Mouse (Mus musculus) neural tube, embryonic 14.5 days (tissue): ENCODE data around the gene Naga. TPM values are rescaled to one million over a fixed set of nuclear protein-coding genes. Genes with fewer than 3 reads are reported as not detected.

Experiments
- ATAC-seq: fragments of 200-750 bp; cut with Nextera tagmentation; 2 replicates; pipeline ENCODE4 v1.8.0; 2017; ENCODE audit warnings: low read depth, mild to moderate bottlenecking, moderate TSS enrichment, moderate library complexity
- H3K27ac ChIP-seq: fragments of 300-500 bp; sonication (generic); 2 replicates; pipeline ENCODE4 v1.5.1; 2014; ENCODE audit warnings: low read depth, mild to moderate bottlenecking, control low read depth, low read length, moderate library complexity, mixed read lengths
- H3K27me3 ChIP-seq: fragments of 300-500 bp; sonication (generic); 2 replicates; pipeline ENCODE4 v1.6.1; 2014; ENCODE audit warnings: low read length; ENCODE audit not compliant: control insufficient read depth, insufficient read depth
- H3K36me3 ChIP-seq: fragments of 300-500 bp; sonication (generic); 2 replicates; pipeline ENCODE4 v1.6.1; 2014; ENCODE audit warnings: low read length, mixed read lengths; ENCODE audit not compliant: control insufficient read depth, insufficient read depth
- H3K4me1 ChIP-seq: fragments of 300-500 bp; sonication (generic); 2 replicates; pipeline ENCODE4 v1.6.1; 2014; ENCODE audit warnings: low read length; ENCODE audit not compliant: control insufficient read depth, insufficient read depth
- H3K4me2 ChIP-seq: fragments of 300-500 bp; sonication (generic); 2 replicates; pipeline ENCODE4 v1.6.1; 2014; ENCODE audit warnings: mild to moderate bottlenecking, low read depth, low read length, control low read depth
- H3K4me3 ChIP-seq: fragments of 300-500 bp; sonication (generic); 2 replicates; pipeline ENCODE4 v1.5.1; 2014; ENCODE audit warnings: low read depth, low read length, control low read depth, mixed read lengths
- H3K9ac ChIP-seq: fragments of 300-500 bp; sonication (generic); replicated peaks from 2 replicates; pipeline ENCODE4 v1.6.1; 2014; ENCODE audit warnings: low read depth, mild to moderate bottlenecking, control low read depth, low read length, mixed read lengths
- H3K9me3 ChIP-seq: fragments of 300-500 bp; sonication (generic); 2 replicates; pipeline ENCODE4 v1.6.1; 2016; ENCODE audit warnings: low read length; ENCODE audit not compliant: control insufficient read depth
- WGBS: fragments of 180-500 bp; shearing (Covaris S2); extraction: QIAGEN DNeasy Blood & Tissue Kit; methylation state at CpG from one replicate; pipeline ENCODE4 v1.1.7; 2014; 5-methylcytosine and 5-hydroxymethylcytosine counted together
- polyA plus RNA-seq: library from polyadenylated mRNA; unstranded; fragments of >200 nt; fragmentation: Nextera tagmentation; extraction: Ambion mirVana; gene quantifications from 2 replicates; pipeline ENCODE4 v1.2.1, GENCODE M21; 2014

Gene Naga
- polyA plus RNA-seq, 1 experiment from 2014 or later = 34.9 TPM

GRCm38 (mm10) chr15:82362234-82362633, 23.5 kb upstream of the Naga start:
- H3K27me3 ChIP-seq = no peaks in the 10 kb centered on the region
- no peak for ATAC-seq
- no peak overlapping the region for H3K4me2 ChIP-seq
- H3K27ac ChIP-seq = no peak overlapping the region
- WGBS = 85% methylated on average over 4 of the region's 4 CpGs
- no peak overlapping the region for H3K4me3 ChIP-seq
- H3K36me3 ChIP-seq = no peaks in the 10 kb centered on the region
- H3K4me1 ChIP-seq = no peaks in the 10 kb centered on the region
- H3K9me3 ChIP-seq = no peaks in the 10 kb centered on the region
- no peak overlapping the region for H3K9ac ChIP-seq

GRCm38 (mm10) chr15:82361459-82362018, 22.8 kb upstream of the Naga start:
- Histone ChIP-seq H3K9ac (no peak overlapping the region), H3K4me3 (no peak overlapping the region), H3K4me1 (no peaks in the 10 kb centered on the region), H3K9me3 (no peaks in the 10 kb centered on the region), H3K4me2 (no peak overlapping the region), H3K27me3 (no peaks in the 10 kb centered on the region), H3K36me3 (no peaks in the 10 kb centered on the region), H3K27ac (no peak overlapping the region)
- no peak for ATAC-seq
- 77% methylated on average over 11 of the region's 11 CpGs for WGBS

- Histone ChIP-seq H3K27ac (no peak overlapping the region), H3K4me3 (no peak overlapping the region), H3K9ac (peak overlapping the region; percentile 16; the same call in 1 of the 2 replicates), H3K36me3 (no peaks in the 10 kb centered on the region), H3K4me1 (peaks cover 5% of the 10 kb centered on the region; the same call in 1 of the 2 replicates), H3K4me2 (no peak overlapping the region), H3K27me3 (peaks cover 3% of the 10 kb centered on the region; the same call in 1 of the 2 replicates), H3K9me3 (no peaks in the 10 kb centered on the region)
- WGBS = 69% methylated on average over 22 of the region's 22 CpGs
- no peak for ATAC-seq
These were observed 19.9 kb upstream of the Naga start for GRCm38 (mm10) chr15:82358431-82359260.

- peak within 1 kb of the TSS; percentile 86 for H3K27ac ChIP-seq
- H3K4me3 ChIP-seq = peak within 1 kb of the TSS; percentile 97
- H3K27me3 ChIP-seq = peaks cover 3% of the 10 kb centered on the region; the same call in 1 of the 2 replicates
- H3K4me1 ChIP-seq = peaks cover 12% of the 10 kb centered on the region
- H3K4me2 ChIP-seq = peak within 1 kb of the TSS; percentile 91
- peaks cover 17% of the 10 kb centered on the region for H3K36me3 ChIP-seq
- no peaks in the 10 kb centered on the region for H3K9me3 ChIP-seq
- 2% methylated on average over 57 of the region's 57 CpGs for WGBS
- peak; percentile 99 for ATAC-seq
- peak within 1 kb of the TSS; percentile 96 for H3K9ac ChIP-seq
These were observed 15.6 kb upstream of the Naga start, which contains the start of gene Ndufa6 for GRCm38 (mm10) chr15:82354126-82354945. Ndufa6 (minus strand) TSS chr15:82354322.

GRCm38 (mm10) chr15:82353745-82354113, 15.0 kb upstream of the Naga start:
- Histone ChIP-seq H3K36me3 (peaks cover 21% of the 10 kb centered on the region), H3K9me3 (no peaks in the 10 kb centered on the region), H3K27me3 (peaks cover 3% of the 10 kb centered on the region; the same call in 1 of the 2 replicates), H3K27ac (peak overlapping the region; percentile 86), H3K9ac (peak overlapping the region; percentile 96), H3K4me2 (peak overlapping the region; percentile 91), H3K4me3 (peak overlapping the region; percentile 97), H3K4me1 (peaks cover 12% of the 10 kb centered on the region)
- under 1% methylated on average over 23 of the region's 23 CpGs for WGBS
- peak; percentile 55 for ATAC-seq

DNA sequence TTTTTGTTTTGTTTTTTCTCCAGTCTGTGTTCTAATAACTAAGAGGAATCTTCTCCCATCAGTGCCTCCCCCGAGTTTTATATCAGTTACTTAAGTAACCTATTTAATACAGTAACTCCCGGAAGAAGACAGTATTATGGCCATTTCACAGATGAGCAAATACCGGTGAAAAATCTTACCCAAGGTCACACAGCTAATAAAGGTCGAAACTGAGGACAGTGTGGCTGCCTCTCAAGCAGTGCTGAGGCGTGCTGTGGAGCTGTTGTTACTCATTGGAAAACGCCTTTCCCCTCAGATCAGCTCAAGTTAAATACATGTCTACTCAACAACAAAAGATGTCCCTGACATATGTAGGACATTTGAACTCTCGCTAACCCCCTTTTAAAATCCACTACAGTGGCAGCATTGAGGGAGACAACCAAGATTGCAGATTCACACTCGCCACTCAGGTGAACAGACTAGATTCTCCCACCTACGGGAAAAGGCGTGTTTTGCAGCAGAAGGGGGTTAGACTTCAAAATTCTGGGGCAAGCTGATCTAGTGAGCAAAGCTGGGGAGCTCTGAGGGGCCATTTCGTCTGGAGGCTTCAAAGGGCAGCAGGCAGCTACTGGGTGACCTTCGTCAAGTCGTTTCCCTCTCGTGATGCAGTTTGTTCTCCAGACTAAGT, 14.5 kb upstream of the Naga start:
- Histone ChIP-seq H3K4me1 (peaks cover 12% of the 10 kb centered on the region), H3K4me3 (peak overlapping the region; percentile 97), H3K9ac (peak overlapping the region; percentile 96), H3K27ac (peak overlapping the region; percentile 86; the same call in 1 of the 2 replicates), H3K9me3 (no peaks in the 10 kb centered on the region), H3K36me3 (peaks cover 26% of the 10 kb centered on the region), H3K4me2 (peak overlapping the region; percentile 91), H3K27me3 (peaks cover 3% of the 10 kb centered on the region; the same call in 1 of the 2 replicates)
- ATAC-seq = no peak
- WGBS = 31% methylated on average over 14 of the region's 14 CpGs

DNA sequence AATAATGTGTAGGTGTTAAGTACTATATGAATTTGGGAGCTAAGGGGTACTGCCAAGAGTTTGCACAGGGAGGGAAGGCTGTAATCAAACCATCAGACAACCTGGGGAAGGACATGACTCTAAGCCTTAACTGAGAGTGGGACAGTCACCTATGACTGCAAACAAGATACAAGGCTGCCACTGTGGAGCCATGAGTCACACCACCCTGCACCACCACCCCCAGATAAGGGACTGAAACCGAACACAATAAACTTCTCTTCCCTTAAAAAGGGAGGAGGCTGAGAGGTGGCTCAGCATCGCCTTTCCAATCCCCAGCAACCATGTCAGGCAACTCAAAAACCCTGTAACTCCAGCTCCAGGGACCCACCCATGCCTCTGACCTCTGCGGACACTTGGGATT, 12.8 kb upstream of the Naga start:
- Histone ChIP-seq H3K36me3 (peaks cover 29% of the 10 kb centered on the region), H3K4me2 (no peak overlapping the region), H3K27ac (no peak overlapping the region), H3K4me1 (peaks cover 25% of the 10 kb centered on the region), H3K9ac (no peak overlapping the region), H3K27me3 (peaks cover 3% of the 10 kb centered on the region; the same call in 1 of the 2 replicates), H3K4me3 (no peak overlapping the region), H3K9me3 (no peaks in the 10 kb centered on the region)
- WGBS = 79% methylated on average over 3 of the region's 3 CpGs
- no peak for ATAC-seq

DNA sequence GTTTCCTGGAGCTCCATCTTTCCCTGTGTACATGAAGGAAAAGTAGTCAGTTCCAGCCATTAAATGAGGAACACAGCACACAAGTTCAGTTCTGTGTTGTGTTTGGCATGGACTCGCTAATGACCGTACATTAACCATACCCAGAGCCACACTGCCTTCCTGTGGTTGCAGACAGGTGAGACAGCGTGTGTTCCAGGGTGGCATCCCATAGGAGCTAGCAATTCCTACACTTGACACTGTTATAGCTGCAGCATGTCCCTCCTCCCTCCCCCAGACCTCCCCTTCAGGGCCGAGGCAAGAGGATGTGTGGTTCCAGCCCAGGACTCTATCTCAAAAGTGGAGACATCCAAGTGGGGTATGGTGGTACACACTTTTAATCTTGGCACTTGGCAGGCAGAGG, 11.6 kb upstream of the Naga start:
- H3K27me3 ChIP-seq = peaks cover 3% of the 10 kb centered on the region; the same call in 1 of the 2 replicates
- no peak overlapping the region for H3K9ac ChIP-seq
- no peak overlapping the region for H3K27ac ChIP-seq
- no peak overlapping the region for H3K4me3 ChIP-seq
- no peak for ATAC-seq
- no peak overlapping the region for H3K4me2 ChIP-seq
- WGBS = 92% methylated on average over 4 of the region's 4 CpGs
- H3K9me3 ChIP-seq = no peaks in the 10 kb centered on the region
- H3K36me3 ChIP-seq = peaks cover 29% of the 10 kb centered on the region
- H3K4me1 ChIP-seq = peaks cover 25% of the 10 kb centered on the region
